ENCODE assay signal across 22 mouse cellular contexts in the genomic region with DNA sequence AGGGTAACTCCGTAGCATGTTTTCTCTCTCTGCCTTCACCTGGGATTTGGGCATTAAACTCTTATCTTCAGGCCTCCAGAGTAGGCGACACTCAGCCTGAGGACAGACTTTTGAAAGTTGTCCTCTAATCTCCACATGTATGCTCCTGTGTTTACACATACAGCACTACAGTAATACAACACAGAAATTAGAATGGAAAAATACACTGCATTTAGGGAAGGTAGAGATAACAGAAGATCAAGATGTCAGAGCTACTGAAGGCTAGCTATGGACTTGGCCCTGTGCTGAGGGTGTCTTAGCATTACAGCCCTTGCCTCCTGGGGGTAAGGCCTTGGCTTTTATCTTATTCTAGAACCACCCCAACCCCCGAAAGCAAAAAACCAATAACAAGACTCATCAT. TPM values are rescaled to one million over a fixed set of nuclear protein-coding genes. Genes with fewer than 3 reads are reported as not detected.
"Had no signal": no experiment of that assay in that cellular context is flagged by ENCODE, and none has a peak within 500 bp of the region (broad histone marks: within the 10 kb centered on the region; RNA-seq: fewer than 3 reads in every experiment).

No protein-coding gene starts in this region.

- H3K4me1 ChIP-seq: midbrain, embryonic 10.5 days; midbrain, embryonic 12.5 days; neural tube, embryonic 13.5 days; neural tube, embryonic 15.5 days had no signal

- H3K27me3 ChIP-seq: liver, embryonic 15.5 days; megakaryocyte, embryonic 14.5 days; midbrain, embryonic 12.5 days; neural tube, embryonic 13.5 days; neural tube, embryonic 15.5 days had no signal

- DNase-seq: lung, adult 18-20 months; lung, embryonic 14.5 days; lung, postnatal 10 days; lung, postnatal 36 days; midbrain, embryonic 14.5 days; retina, postnatal 1 day; right cerebral cortex, adult 18-20 months; right cerebral cortex, postnatal 25 days; right cerebral cortex, postnatal 4 days; spleen, adult 18-20 months; thymus, adult 18-20 months; thymus, postnatal 14 days; thymus, postnatal 36 days had no signal

- H3K4me3 ChIP-seq: liver, embryonic 15.5 days; midbrain, embryonic 10.5 days; midbrain, embryonic 12.5 days; myocyte; neural tube, embryonic 13.5 days; neural tube, embryonic 15.5 days had no signal

- H3K36me3 ChIP-seq: midbrain, embryonic 10.5 days had no signal

- H3K9ac ChIP-seq: liver, embryonic 15.5 days; lung, embryonic 14.5 days; midbrain, embryonic 12.5 days; neural tube, embryonic 13.5 days; neural tube, embryonic 15.5 days had no signal

- H3K9me3 ChIP-seq: liver, embryonic 15.5 days; megakaryocyte, embryonic 14.5 days; midbrain, embryonic 10.5 days; midbrain, embryonic 12.5 days; neural tube, embryonic 13.5 days; neural tube, embryonic 15.5 days had no signal

- H3K27ac ChIP-seq: liver, embryonic 15.5 days; macrophage; midbrain, embryonic 10.5 days; midbrain, embryonic 12.5 days; neural tube, embryonic 13.5 days; neural tube, embryonic 15.5 days had no signal

- H3K4me2 ChIP-seq: liver, embryonic 15.5 days; lung, embryonic 14.5 days; midbrain, embryonic 12.5 days; neural tube, embryonic 13.5 days; neural tube, embryonic 15.5 days had no signal

- ATAC-seq: midbrain, embryonic 16.5 days had no signal

RNA-seq across cellular contexts. Expression of a gene that starts 49.6 kb away (rescaled TPM):
- polyA plus RNA-seq: macrophage, myocyte had no signal
